Mouse (Mus musculus) heart, postnatal 0 days (tissue): ENCODE results near the gene Tmed3. TPM values are rescaled to one million over a fixed set of nuclear protein-coding genes. Genes with fewer than 3 reads are reported as not detected.
A peak's percentile ranks its signal among the peaks of the same experiment; 100 is the strongest.

Source experiments
- ATAC-seq: fragments of 200-750 bp; cut with Nextera tagmentation; 2 replicates; pipeline ENCODE4 v1.8.0; 2017; ENCODE audit warnings: low read depth, moderate number of reproducible peaks, moderate library complexity; ENCODE audit not compliant: insufficient read depth
- DNase-seq: peaks from one replicate; pipeline ENCODE4 v3.0.0-alpha.2; 2016; ENCODE audit warnings: low spot score
- H3K27ac ChIP-seq: fragments of 300-500 bp; sonication (generic); 2 replicates; pipeline ENCODE4 v1.5.1; 2014; ENCODE audit warnings: low read depth, mild to moderate bottlenecking
- H3K27me3 ChIP-seq: fragments of 300-500 bp; sonication (generic); 2 replicates; pipeline ENCODE4 v1.6.1; 2014; ENCODE audit warnings: low read length, mixed read lengths; ENCODE audit not compliant: control insufficient read depth, insufficient read depth
- H3K36me3 ChIP-seq: fragments of 300-500 bp; sonication (generic); replicated peaks from 2 replicates; pipeline ENCODE4 v1.6.1; 2014; ENCODE audit warnings: low read length, mixed read lengths; ENCODE audit not compliant: control insufficient read depth, insufficient read depth
- H3K4me1 ChIP-seq: fragments of 300-500 bp; sonication (generic); 2 replicates; pipeline ENCODE4 v1.6.1; 2014; ENCODE audit warnings: antibody characterized with exemption; ENCODE audit not compliant: control insufficient read depth, insufficient read depth
- H3K4me2 ChIP-seq: fragments of 300-500 bp; sonication (generic); 2 replicates; pipeline ENCODE4 v1.6.1; 2014; ENCODE audit warnings: low read depth, mild to moderate bottlenecking, low read length, moderate library complexity
- H3K4me3 ChIP-seq: fragments of 300-500 bp; sonication (generic); 2 replicates; pipeline ENCODE4 v1.5.1; 2014; ENCODE audit warnings: low read depth, low read length
- H3K9ac ChIP-seq: fragments of 300-500 bp; sonication (generic); replicated peaks from 2 replicates; pipeline ENCODE4 v1.6.1; 2014; ENCODE audit warnings: low read depth, low read length, mixed read lengths
- H3K9me3 ChIP-seq: fragments of 300-500 bp; sonication (generic); replicated peaks from 2 replicates; pipeline ENCODE4 v1.6.1; 2016; ENCODE audit warnings: low read length; ENCODE audit not compliant: control insufficient read depth
- CTCF ChIP-seq: IDR thresholded peaks from 2 replicates; pipeline ENCODE4 v1.5.1; 2016; ENCODE audit warnings: antibody characterized with exemption, control low read depth, low read depth
- EP300 ChIP-seq: IDR thresholded peaks from 2 replicates; pipeline ENCODE4 v1.6.1; 2016; ENCODE audit warnings: antibody characterized with exemption, low read depth
- WGBS: fragments of 180-500 bp; shearing (Covaris S2); extraction: QIAGEN DNeasy Blood & Tissue Kit; methylation state at CpG from one replicate; pipeline ENCODE4 v1.1.7; 2014; 5-methylcytosine and 5-hydroxymethylcytosine counted together
- polyA plus RNA-seq: library from polyadenylated mRNA; unstranded; fragments of >200 nt; fragmentation: Nextera tagmentation; extraction: Ambion mirVana; gene quantifications from 2 replicates; pipeline ENCODE4 v1.2.1, GENCODE M21; 2015
- total RNA-seq: library from RNA; depleted of rRNA; stranded (reverse); fragments of >200 nt; gene quantifications from 2 replicates; pipeline ENCODE4 v1.2.3, GENCODE M21; 2014; ENCODE audit warnings: low replicate concordance

The Tmed3 gene
- total and polyA plus RNA-seq, 2 experiments from 2014 or later: 56.0 to 126 TPM

DNA sequence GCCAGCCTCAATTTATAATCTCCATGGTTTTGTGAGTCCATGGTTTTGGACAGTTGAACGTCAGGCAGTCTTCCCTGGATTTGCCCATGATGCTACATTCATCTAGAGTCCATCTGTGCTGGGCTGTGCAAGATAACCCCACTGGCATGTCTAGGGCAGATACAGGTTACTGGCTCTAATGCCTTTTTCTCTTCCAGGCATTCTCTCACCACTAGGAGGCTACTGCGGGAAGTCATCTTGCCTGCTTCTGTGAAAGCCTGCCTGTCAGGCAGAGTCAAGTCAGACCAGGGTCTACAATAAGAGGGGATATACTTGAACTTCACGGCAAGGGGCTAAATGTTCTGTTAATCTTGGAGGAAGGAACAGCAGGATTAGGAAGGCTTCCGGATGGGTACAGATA, 2.0 kb upstream of the Tmed3 start:
- peaks cover 7% of the 10 kb centered on the region; the same call in 1 of the 2 replicates for H3K4me1 ChIP-seq
- no peaks in the 10 kb centered on the region for H3K27me3 ChIP-seq
- TF ChIP-seq EP300: no peak
- peak; percentile 58 for TF ChIP-seq CTCF
- no peak overlapping the region for H3K9ac ChIP-seq
- no peak overlapping the region for H3K4me3 ChIP-seq
- ATAC-seq (no peak), DNase-seq (no peak)
- 0 out of 2 replicates have a peak, but pooled peaks cover under 1% of the 10 kb centered on the region for H3K36me3 ChIP-seq
- no peak overlapping the region for H3K27ac ChIP-seq
- WGBS: 15% methylated on average over 4 of the region's 4 CpGs
- H3K4me2 ChIP-seq: no peak overlapping the region
- no peaks in the 10 kb centered on the region for H3K9me3 ChIP-seq

DNA sequence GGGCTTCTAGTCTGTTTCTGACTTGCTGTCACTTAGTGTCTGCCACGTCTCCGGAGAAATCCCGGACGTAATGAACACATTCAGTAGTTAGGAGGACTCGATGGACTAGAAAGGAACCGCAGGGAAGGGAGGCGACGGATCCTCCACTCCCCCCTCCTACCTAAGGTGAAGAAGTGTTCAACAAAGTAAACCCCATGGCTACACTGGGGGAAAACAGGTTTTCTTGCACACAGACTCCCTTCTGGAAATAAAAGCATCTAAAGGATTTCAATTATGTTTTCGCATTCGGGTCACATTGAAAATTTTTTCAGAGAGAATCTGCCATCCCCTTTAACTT, 297 bp upstream of the Tmed3 start:
- DNase-seq (no peak), ATAC-seq (no peak)
- H3K9ac ChIP-seq: peak overlapping the region; percentile 41; the same call in 1 of the 2 replicates
- no peaks in the 10 kb centered on the region for H3K9me3 ChIP-seq
- H3K36me3 ChIP-seq: peaks cover 17% of the 10 kb centered on the region
- TF ChIP-seq CTCF (no peak), EP300 (no peak)
- no peaks in the 10 kb centered on the region for H3K27me3 ChIP-seq
- WGBS: 8% methylated on average over 10 of the region's 10 CpGs
- peak overlapping the region; percentile 60 for H3K4me3 ChIP-seq
- H3K4me2 ChIP-seq: peak overlapping the region; percentile 76
- peak overlapping the region; percentile 49 for H3K27ac ChIP-seq
- H3K4me1 ChIP-seq: peaks cover 7% of the 10 kb centered on the region; the same call in 1 of the 2 replicates

DNA sequence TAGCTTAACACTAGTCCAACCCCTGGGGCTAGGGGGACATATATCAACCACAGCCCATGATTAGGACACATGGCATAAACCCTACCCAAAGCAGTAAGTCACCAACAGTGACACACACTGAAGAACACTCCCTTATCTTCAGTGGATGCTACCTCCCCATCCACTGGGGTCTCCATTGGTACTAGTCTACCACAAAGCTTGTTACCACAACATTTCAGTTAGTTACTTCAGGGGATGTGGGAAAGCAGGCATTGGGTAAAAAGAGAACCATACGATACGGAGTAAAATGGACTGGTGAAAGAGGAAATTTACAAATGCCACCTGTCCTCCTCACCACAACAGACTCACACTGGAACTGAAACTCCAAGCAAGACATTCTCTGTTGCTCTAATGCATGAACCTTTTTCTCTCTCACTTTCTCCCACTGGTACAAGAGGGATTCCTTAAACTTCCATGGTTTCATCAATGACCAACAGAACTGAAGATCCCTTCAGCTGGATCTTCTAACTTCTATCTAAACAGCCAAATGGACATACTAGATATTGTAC, 3.9 kb downstream of the Tmed3 start:
- DNase-seq: no peak
- WGBS: 83% methylated on average over 2 of the region's 2 CpGs

DNA sequence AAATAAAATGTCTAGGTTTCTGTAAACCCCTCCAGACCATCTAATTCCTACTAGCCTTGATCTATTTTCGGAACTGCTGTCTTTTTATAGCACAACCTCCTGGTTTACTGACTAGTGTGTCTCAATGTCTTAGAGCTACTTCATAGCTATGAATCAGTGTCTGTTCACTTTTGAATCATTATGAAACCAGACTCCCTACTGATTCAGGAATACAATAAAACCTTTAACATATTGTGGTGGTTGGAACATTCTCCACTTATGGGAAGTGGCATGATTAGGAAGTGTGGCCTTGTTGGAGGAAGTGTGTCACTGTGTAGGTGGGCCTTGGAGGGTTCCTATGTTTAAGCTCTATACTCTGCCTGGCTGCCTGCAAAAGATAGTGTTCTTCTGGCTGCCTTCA, 9.7 kb downstream of the Tmed3 start:
- ATAC-seq: no peak
- Histone ChIP-seq H3K4me3 (no peak overlapping the region), H3K4me1 (no peaks in the 10 kb centered on the region), H3K27ac (no peak overlapping the region), H3K9ac (no peak overlapping the region), H3K27me3 (no peaks in the 10 kb centered on the region), H3K9me3 (no peaks in the 10 kb centered on the region), H3K36me3 (peaks cover 20% of the 10 kb centered on the region), H3K4me2 (no peak overlapping the region)
- DNase-seq: no peak
- 48% methylated on average over 1 of the region's 1 CpGs for WGBS
- TF ChIP-seq EP300 (no peak), CTCF (no peak)

More for the DNA sequence above, 3.9 kb downstream of the Tmed3 start:
- peaks cover 7% of the 10 kb centered on the region; the same call in 1 of the 2 replicates for H3K4me1 ChIP-seq
- no peak overlapping the region for H3K4me2 ChIP-seq
- TF ChIP-seq CTCF (no peak), EP300 (no peak)
- H3K27me3 ChIP-seq: no peaks in the 10 kb centered on the region
- no peaks in the 10 kb centered on the region for H3K9me3 ChIP-seq
- ATAC-seq: no peak
- no peak overlapping the region for H3K9ac ChIP-seq
- no peak overlapping the region for H3K27ac ChIP-seq
- H3K4me3 ChIP-seq: no peak overlapping the region
- peaks cover 38% of the 10 kb centered on the region for H3K36me3 ChIP-seq

DNA sequence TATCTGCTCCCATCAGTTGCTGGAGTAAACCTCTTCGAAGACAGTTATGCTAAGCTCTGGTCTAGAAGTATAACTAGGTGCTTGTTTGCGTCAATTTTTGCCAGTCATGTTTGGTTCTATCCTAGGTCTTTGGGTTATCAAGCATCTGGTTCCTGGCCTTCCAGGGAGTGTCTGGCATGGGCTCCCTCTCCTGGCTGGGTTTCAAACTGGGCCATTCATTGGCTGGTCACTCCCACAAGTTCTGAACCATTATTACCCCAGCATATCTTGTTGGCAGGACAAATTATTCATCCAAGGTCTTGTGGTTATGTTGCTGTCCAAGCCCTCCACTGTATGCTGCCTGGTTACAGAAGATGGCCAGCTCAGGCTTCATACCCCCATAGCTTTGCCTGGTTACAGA, 11.2 kb downstream of the Tmed3 start:
- Histone ChIP-seq H3K27me3 (no peaks in the 10 kb centered on the region), H3K4me3 (no peak overlapping the region), H3K9me3 (no peaks in the 10 kb centered on the region), H3K27ac (no peak overlapping the region), H3K4me1 (no peaks in the 10 kb centered on the region), H3K9ac (no peak overlapping the region), H3K4me2 (no peak overlapping the region), H3K36me3 (peaks cover 6% of the 10 kb centered on the region)
- ATAC-seq (no peak), DNase-seq (no peak)
- 79% methylated on average over 2 of the region's 2 CpGs for WGBS
- TF ChIP-seq CTCF (no peak), EP300 (no peak)

DNA sequence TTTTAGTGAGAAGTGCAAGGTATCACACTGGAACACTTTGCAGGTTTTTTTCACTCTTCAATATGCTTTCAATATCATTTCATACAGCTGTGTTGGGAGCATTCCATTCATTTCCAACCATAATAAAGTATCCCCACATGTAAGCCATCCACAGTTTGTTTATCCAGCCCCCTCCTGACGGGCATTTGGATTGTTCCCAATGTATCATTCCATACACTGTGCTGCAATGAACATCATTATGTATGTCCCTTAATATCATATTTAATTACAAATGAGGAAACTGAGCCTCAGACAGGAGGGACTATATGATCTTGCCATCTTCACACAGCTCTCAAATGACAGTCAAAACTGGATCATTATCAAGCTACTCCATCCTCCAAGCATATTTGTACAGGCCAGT, 15.7 kb downstream of the Tmed3 start:
- Histone ChIP-seq H3K9ac (no peak overlapping the region), H3K36me3 (no peaks in the 10 kb centered on the region), H3K27ac (no peak overlapping the region), H3K4me1 (no peaks in the 10 kb centered on the region), H3K27me3 (no peaks in the 10 kb centered on the region), H3K4me3 (no peak overlapping the region), H3K4me2 (no peak overlapping the region), H3K9me3 (no peaks in the 10 kb centered on the region)
- no peak for DNase-seq
- 41% methylated on average over 1 of the region's 1 CpGs for WGBS
- ATAC-seq: no peak
- TF ChIP-seq CTCF (no peak), EP300 (no peak)
